Mouse (Mus musculus) kidney, embryonic 14.5 days (tissue): ENCODE data around the gene Gtpbp2. TPM values are rescaled to one million over a fixed set of nuclear protein-coding genes. Genes with fewer than 3 reads are reported as not detected.

ENCODE experiments used
- ATAC-seq: fragments of 200-750 bp; cut with Nextera tagmentation; 2 replicates; pipeline ENCODE4 v1.8.0; 2017; ENCODE audit warnings: moderate number of reproducible peaks, mild to moderate bottlenecking, moderate TSS enrichment, moderate library complexity; ENCODE audit not compliant: low FRiP score, low TSS enrichment
- H3K27ac ChIP-seq: fragments of 300-500 bp; sonication (generic); 2 replicates; pipeline ENCODE4 v1.5.1; 2014; ENCODE audit warnings: low read depth, mild to moderate bottlenecking, low read length, moderate library complexity, mixed read lengths
- H3K27me3 ChIP-seq: fragments of 300-500 bp; sonication (generic); 2 replicates; pipeline ENCODE4 v1.6.1; 2014; ENCODE audit warnings: mild to moderate bottlenecking, low read length; ENCODE audit not compliant: control insufficient read depth, insufficient read depth
- H3K36me3 ChIP-seq: fragments of 300-500 bp; sonication (generic); 2 replicates; pipeline ENCODE4 v1.6.1; 2014; ENCODE audit warnings: low read length, mixed read lengths; ENCODE audit not compliant: control insufficient read depth, insufficient read depth
- H3K4me1 ChIP-seq: fragments of 300-500 bp; sonication (generic); 2 replicates; pipeline ENCODE4 v1.6.1; 2014; ENCODE audit warnings: low read length, mixed read lengths; ENCODE audit not compliant: control insufficient read depth, insufficient read depth
- H3K4me2 ChIP-seq: fragments of 300-500 bp; sonication (generic); replicated peaks from 2 replicates; pipeline ENCODE4 v1.6.1; 2014; ENCODE audit warnings: low read depth, mild to moderate bottlenecking, low read length
- H3K4me3 ChIP-seq: fragments of 300-500 bp; sonication (generic); 2 replicates; pipeline ENCODE4 v1.5.1; 2014; ENCODE audit warnings: mild to moderate bottlenecking, low read length
- H3K9ac ChIP-seq: fragments of 300-500 bp; sonication (generic); 2 replicates; pipeline ENCODE4 v1.6.1; 2014; ENCODE audit warnings: low read depth, mild to moderate bottlenecking, low read length, moderate library complexity
- H3K9me3 ChIP-seq: fragments of 300-500 bp; sonication (generic); 2 replicates; pipeline ENCODE4 v1.6.1; 2016; ENCODE audit warnings: low read length; ENCODE audit not compliant: control insufficient read depth
- WGBS: fragments of 180-500 bp; shearing (Covaris S2); extraction: QIAGEN DNeasy Blood & Tissue Kit; methylation state at CpG from one replicate; pipeline ENCODE4 v1.1.7; 2014; 5-methylcytosine and 5-hydroxymethylcytosine counted together
- polyA plus RNA-seq: library from polyadenylated mRNA; unstranded; fragments of >200 nt; fragmentation: Nextera tagmentation; extraction: Ambion mirVana; gene quantifications from 2 replicates; pipeline ENCODE4 v1.2.1, GENCODE M21; 2014

The Gtpbp2 gene
- polyA plus RNA-seq, 1 experiment from 2014 or later = 35.6 TPM

DNA sequence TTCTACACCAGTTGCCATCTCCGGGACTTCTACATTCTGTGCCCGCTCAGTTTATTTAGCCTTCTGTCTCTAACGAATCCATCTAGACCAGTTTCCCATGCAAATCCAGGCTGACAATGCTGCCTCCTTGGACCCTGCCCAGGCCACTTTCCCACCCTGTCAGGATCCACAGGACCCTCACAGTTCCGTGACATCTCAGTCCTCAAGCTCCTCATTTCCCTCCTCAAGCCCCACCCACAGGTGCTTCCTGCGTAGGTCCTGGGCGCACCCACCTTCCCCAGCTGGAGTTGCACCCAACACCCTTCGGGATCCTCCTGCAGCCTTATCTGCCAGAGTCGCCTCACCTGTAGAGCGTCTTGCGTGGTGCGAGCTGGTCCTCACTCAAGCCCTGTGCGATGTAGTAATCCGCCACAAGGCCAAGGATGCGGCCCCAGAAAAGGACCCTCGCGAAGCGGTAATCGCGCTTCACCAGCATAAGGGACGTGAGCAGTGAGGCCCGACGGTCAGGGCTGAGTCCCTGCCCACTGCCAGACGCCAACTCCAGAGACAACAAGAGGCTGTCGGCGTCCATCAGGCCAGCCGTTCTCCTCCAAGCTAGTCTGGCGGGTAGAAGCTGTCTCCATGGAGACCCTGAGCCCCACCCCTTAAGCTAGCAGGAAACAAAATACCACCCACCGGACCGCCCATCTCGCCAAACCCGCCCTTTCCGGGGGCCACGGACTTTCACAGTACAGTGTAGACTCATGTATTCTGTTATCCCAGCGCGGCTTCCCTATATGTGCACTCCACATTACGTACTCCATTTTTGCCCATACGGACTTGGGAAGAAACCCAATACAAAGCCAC is 17.0 kb upstream of the Gtpbp2 start, which contains the start of gene Rsph9:
Gene Rsph9, minus strand, starts transcription at position 639 of the 846 bp plus-strand sequence.
- WGBS = 5% methylated on average over 37 of the region's 37 CpGs
- Histone ChIP-seq H3K4me1 (peaks cover 11% of the 10 kb centered on the region), H3K27me3 (no peaks in the 10 kb centered on the region), H3K36me3 (peaks cover 26% of the 10 kb centered on the region), H3K4me2 (peak within 1 kb of the TSS; percentile 89), H3K9me3 (no peaks in the 10 kb centered on the region), H3K27ac (0 out of 2 replicates have a peak within 1 kb of the TSS, but pooled peaks have one; percentile 24), H3K9ac (peak within 1 kb of the TSS; percentile 44; the same call in 1 of the 2 replicates), H3K4me3 (peak within 1 kb of the TSS; percentile 52)
- peak; percentile 97 for ATAC-seq

DNA sequence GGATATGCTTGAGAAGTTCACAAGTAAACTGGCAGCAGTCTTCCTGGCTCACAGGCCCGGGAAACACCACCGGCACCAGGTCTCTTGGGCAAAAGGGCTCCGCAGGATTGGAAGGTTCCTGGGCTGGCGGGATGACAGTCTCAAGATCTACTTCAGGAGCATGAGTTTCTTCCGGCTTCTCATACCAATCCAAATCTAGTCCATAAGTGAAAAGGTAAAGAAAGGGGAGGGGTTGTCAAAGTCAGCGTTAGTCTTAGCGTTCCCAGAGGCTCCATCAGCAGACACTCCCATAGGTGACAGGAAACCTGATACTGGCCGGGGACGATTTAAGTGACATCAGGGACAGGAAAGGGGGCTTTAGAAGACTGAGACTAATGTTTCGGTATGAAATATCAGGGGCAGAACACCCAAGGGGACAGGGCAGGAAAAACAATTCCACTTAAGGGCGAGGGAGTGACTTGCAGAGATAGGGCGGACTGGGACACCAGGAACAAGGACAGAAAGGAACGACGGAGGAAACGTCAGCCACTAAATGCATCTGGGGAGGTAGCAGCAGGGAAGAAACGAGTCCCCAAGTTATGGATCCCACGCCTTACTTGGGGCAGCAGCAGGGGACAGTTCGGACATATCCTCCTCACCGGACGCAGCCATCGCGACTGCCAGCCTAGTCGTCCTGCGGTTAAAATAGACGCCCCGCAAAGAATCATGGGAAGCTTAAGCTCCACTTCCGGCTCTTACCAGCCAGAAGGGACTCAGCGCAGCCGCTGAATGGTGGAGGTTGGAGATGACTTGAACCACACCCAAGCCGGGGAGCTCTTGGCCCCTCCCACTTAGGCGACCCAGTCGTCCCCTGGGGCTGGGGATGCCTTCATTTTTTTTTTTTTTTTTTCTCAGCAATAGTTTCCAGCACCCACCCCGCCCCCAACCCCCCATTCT is 7.7 kb upstream of the Gtpbp2 start, which contains the start of gene Mad2l1bp:
Gene Mad2l1bp, minus strand, starts transcription at position 707 of the 936 bp plus-strand sequence.
- Histone ChIP-seq H3K4me3 (peak within 1 kb of the TSS; percentile 68), H3K9me3 (no peaks in the 10 kb centered on the region), H3K27ac (peak within 1 kb of the TSS; percentile 31; the same call in 1 of the 2 replicates), H3K4me2 (peak within 1 kb of the TSS; percentile 75), H3K4me1 (peaks cover 7% of the 10 kb centered on the region), H3K9ac (peak within 1 kb of the TSS; percentile 71), H3K36me3 (peaks cover 12% of the 10 kb centered on the region), H3K27me3 (no peaks in the 10 kb centered on the region)
- ATAC-seq = peak; percentile 93
- WGBS = 5% methylated on average over 33 of the region's 33 CpGs

DNA sequence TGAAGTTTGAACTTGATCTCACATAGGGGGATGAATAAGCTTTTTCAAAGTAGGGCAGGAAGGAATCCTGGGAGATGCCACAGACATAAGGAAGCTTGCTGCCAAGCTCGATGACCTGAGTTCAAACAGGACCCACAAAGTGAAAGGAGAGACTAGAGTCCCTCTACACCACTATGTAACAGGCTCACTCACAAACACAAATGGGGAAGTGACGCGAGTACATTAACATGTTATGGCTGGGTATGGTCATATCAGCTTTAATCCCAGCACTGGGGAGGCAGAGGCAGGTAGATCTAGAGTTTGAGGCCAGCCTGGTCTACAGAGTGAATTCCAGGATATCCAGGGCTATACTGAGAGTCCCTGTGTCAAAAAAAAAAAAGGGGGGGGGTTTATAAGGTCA is 6.5 kb upstream of the Gtpbp2 start:
- Histone ChIP-seq H3K27me3 (no peaks in the 10 kb centered on the region), H3K4me1 (peaks cover 7% of the 10 kb centered on the region), H3K36me3 (0 out of 2 replicates have a peak, but pooled peaks cover 6% of the 10 kb centered on the region), H3K9ac (no peak overlapping the region), H3K27ac (no peak overlapping the region), H3K4me3 (no peak overlapping the region), H3K9me3 (no peaks in the 10 kb centered on the region), H3K4me2 (no peak overlapping the region)
- 97% methylated on average over 3 of the region's 3 CpGs for WGBS
- ATAC-seq = no peak

- no peak overlapping the region for H3K27ac ChIP-seq
- H3K9ac ChIP-seq = no peak overlapping the region
- ATAC-seq = no peak
- H3K9me3 ChIP-seq = no peaks in the 10 kb centered on the region
- H3K4me1 ChIP-seq = peaks cover 9% of the 10 kb centered on the region
- 72% methylated on average over 5 of the region's 5 CpGs for WGBS
- H3K27me3 ChIP-seq = no peaks in the 10 kb centered on the region
- H3K36me3 ChIP-seq = no peaks in the 10 kb centered on the region
- H3K4me3 ChIP-seq = no peak overlapping the region
- no peak overlapping the region for H3K4me2 ChIP-seq
Observed at GRCm38 (mm10) chr17:46156680-46157079, 4.2 kb upstream of the Gtpbp2 start.

GRCm38 (mm10) chr17:46157131-46157530 is 3.7 kb upstream of the Gtpbp2 start:
- no peak for ATAC-seq
- no peak overlapping the region for H3K9ac ChIP-seq
- no peaks in the 10 kb centered on the region for H3K27me3 ChIP-seq
- H3K4me2 ChIP-seq = no peak overlapping the region
- H3K27ac ChIP-seq = no peak overlapping the region
- no peaks in the 10 kb centered on the region for H3K36me3 ChIP-seq
- 76% methylated on average over 8 of the region's 8 CpGs for WGBS
- H3K4me3 ChIP-seq = no peak overlapping the region
- H3K4me1 ChIP-seq = peaks cover 12% of the 10 kb centered on the region
- H3K9me3 ChIP-seq = no peaks in the 10 kb centered on the region

DNA sequence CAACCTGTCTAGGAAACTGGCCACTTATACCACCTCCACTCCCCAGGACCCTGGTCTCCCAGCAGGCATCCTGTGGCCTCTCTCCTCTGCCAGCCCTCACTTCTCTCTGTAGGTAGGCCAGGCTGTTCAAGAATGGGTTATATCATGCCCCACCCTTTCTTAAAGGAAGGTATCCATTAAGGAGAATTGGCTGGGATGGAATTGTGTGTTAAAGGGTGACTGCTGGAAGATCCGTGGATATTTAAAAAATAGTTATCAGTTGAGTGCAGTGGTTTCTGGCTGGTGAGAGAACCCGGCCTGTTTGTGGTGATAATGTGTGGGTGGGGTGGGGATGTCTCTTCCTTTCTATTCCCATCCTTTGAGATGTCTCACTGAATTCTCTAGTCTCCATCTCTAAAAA is 1.6 kb upstream of the Gtpbp2 start:
- no peak for ATAC-seq
- Histone ChIP-seq H3K27ac (no peak overlapping the region), H3K4me3 (no peak overlapping the region; the same call in 1 of the 2 replicates), H3K9ac (no peak overlapping the region), H3K27me3 (no peaks in the 10 kb centered on the region), H3K4me1 (peaks cover 6% of the 10 kb centered on the region; the same call in 1 of the 2 replicates), H3K9me3 (no peaks in the 10 kb centered on the region), H3K36me3 (peaks cover 5% of the 10 kb centered on the region; the same call in 1 of the 2 replicates), H3K4me2 (peak overlapping the region; percentile 90; the same call in 1 of the 2 replicates)
- 61% methylated on average over 2 of the region's 2 CpGs for WGBS

GRCm38 (mm10) chr17:46160090-46160662 is 656 bp upstream of the Gtpbp2 start:
- peak; percentile 76 for ATAC-seq
- Histone ChIP-seq H3K4me1 (peaks cover 6% of the 10 kb centered on the region; the same call in 1 of the 2 replicates), H3K4me3 (peak overlapping the region; percentile 90), H3K36me3 (peaks cover 15% of the 10 kb centered on the region), H3K27ac (peak overlapping the region; percentile 85), H3K4me2 (peak overlapping the region; percentile 90), H3K9me3 (no peaks in the 10 kb centered on the region), H3K27me3 (no peaks in the 10 kb centered on the region), H3K9ac (peak overlapping the region; percentile 56)
- WGBS = under 1% methylated on average over 16 of the region's 16 CpGs

GRCm38 (mm10) chr17:46161179-46161578 is 347 bp downstream of the Gtpbp2 start:
- Histone ChIP-seq H3K9me3 (no peaks in the 10 kb centered on the region), H3K4me2 (peak overlapping the region; percentile 90), H3K27me3 (no peaks in the 10 kb centered on the region), H3K9ac (peak overlapping the region; percentile 85), H3K27ac (peak overlapping the region; percentile 78), H3K4me3 (peak overlapping the region; percentile 90), H3K36me3 (peaks cover 25% of the 10 kb centered on the region), H3K4me1 (peaks cover 6% of the 10 kb centered on the region; the same call in 1 of the 2 replicates)
- under 1% methylated on average over 19 of the region's 19 CpGs for WGBS
- ATAC-seq = peak; percentile 14
